1 mouse cellular context compared by ENCODE assay signal in genomic region chr5:137671443-137672240, GRCm38 (mm10).
TF ChIP-seq lines count a peak whose summit lies in the region.

No protein-coding gene starts in this region.

TF ChIP-seq in MEL, 35 proteins besides CTCF, POLR2A, EP300 and RAD21 (continued from another document):
- peak; percentile 78 for TF ChIP-seq USF1 (IDR thresholded peaks at IDR 0.05; ENCODE audit: low read depth, low read length)
- TF ChIP-seq KAT2A (conservative IDR thresholded peaks at IDR 0.05; ENCODE audit: low read depth, low read length), result no peak
- TF ChIP-seq POLR2AphosphoS5 (IDR thresholded peaks at IDR 0.05; ENCODE audit: borderline replicate concordance, low read depth, low read length), result no peak
- no peak for TF ChIP-seq RCOR1 (IDR thresholded peaks at IDR 0.05; ENCODE audit: low read depth, low read length)
